Mouse (Mus musculus): ENCODE measurements at regions not wholly inside any gene's neighbourhood (a gene's known extent, or its start where the extent isn't known, plus 50 kb on each side); places are given as distances from the start of the nearest gene placed in this dataset.

DNA sequence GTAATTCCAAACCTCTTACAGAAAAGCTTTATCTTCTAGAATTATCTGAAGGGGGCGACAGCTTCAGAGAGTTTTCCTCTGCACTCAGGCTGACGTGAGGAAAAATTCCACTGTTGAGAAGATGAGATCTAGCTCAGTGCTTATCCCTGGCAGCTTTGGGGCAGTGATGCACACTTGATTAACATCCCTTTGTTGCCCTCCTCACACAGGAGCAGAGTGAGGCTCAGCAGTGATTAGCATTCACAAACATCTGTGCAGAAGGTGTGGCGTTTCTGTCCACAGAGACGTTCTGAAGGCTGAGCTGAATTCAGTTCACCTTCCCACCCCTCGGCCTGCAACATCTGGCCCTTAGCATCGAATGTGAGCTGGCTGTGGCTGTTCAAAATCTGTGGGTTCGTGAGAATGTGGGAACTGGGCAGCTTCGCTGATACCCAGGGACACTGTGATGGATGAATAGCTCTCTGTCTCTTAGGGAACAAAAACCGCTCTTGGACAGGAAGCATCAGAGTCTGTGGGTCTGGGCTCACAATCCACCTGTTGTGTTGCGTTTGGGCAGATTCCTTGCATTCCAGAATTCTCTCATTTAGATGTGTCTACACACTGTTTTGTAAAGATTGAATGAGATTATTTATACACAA is 139.0 kb upstream of the Gm3448 start:
- Histone ChIP-seq H3K4me1 (peaks cover 4% of the 10 kb centered on the region; the same call in 1 of the 2 replicates), H3K4me2 (replicated peaks) (no peak overlapping the region), H3K27ac (no peak overlapping the region), H3K4me3 (no peak overlapping the region), H3K9ac (no peak overlapping the region), H3K36me3 (no peaks in the 10 kb centered on the region), H3K27me3 (no peaks in the 10 kb centered on the region), H3K9me3 (no peaks in the 10 kb centered on the region)
- 43% methylated on average over 10 of the region's 10 CpGs for WGBS
- ATAC-seq (ENCODE audit: low FRiP score, low read depth), result no peak

DNA sequence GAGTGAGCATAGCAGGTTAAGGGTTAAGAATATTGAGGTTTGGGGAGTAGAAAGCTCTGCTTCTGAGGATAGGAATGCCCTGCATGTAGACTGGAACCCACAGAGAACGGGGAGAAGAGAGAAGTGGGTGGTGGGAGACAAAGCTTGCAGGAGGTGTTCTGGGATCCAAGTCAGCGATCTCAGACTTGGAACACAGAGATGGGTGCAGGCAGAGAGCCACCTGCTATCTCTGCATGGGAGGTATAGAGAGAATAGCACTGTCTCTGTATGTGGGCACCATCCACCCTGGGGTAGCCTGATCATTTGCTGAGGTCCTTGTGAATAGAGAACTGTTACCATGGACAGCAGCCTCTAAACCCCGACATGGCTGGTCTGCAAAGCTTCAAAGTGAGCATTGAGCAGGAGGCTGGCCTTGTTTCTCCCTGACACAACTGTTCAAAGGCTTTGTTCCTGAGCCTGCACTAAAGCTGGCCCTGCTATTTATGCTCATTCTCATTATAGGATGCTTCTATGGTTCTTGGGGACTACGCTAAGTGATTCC is 138.1 kb upstream of the Gm3448 start:
- 56% methylated on average over 4 of the region's 4 CpGs for WGBS
- H3K27me3 ChIP-seq, result no peaks in the 10 kb centered on the region

DNA sequence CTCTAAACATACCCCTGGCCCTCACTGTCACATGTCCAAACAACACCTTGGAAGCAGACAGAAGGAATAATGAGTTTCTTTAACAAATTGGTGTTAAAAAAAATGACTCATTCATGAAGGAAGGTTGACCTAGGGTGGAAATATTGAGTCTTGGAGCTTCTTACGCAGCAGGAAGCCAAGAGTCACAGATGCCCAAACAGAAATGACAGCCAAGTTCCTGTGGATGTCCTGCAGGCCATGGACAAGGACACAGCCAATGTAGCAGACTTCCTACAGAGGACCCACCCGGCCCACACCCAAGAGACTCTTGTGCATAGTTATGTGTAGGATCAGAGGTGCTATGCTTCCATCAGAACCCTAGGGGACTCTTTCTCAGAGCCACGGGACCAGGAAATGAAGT is 136.1 kb upstream of the Gm3448 start:
- Histone ChIP-seq H3K4me2 (replicated peaks) (no peak overlapping the region), H3K27me3 (no peaks in the 10 kb centered on the region), H3K27ac (no peak overlapping the region), H3K4me1 (no peaks in the 10 kb centered on the region), H3K36me3 (no peaks in the 10 kb centered on the region), H3K9ac (no peak overlapping the region), H3K4me3 (no peak overlapping the region), H3K9me3 (no peaks in the 10 kb centered on the region)
- ATAC-seq (ENCODE audit: low FRiP score, low read depth), result no peak
- 69% methylated on average over 3 of the region's 3 CpGs for WGBS

More for the DNA sequence above, 138.1 kb upstream of the Gm3448 start:
- Histone ChIP-seq H3K4me1 (no peaks in the 10 kb centered on the region), H3K9me3 (no peaks in the 10 kb centered on the region), H3K36me3 (no peaks in the 10 kb centered on the region), H3K4me3 (no peak overlapping the region), H3K27ac (no peak overlapping the region), H3K4me2 (replicated peaks) (no peak overlapping the region), H3K9ac (no peak overlapping the region)
- no peak for ATAC-seq (ENCODE audit: low FRiP score, low read depth)

DNA sequence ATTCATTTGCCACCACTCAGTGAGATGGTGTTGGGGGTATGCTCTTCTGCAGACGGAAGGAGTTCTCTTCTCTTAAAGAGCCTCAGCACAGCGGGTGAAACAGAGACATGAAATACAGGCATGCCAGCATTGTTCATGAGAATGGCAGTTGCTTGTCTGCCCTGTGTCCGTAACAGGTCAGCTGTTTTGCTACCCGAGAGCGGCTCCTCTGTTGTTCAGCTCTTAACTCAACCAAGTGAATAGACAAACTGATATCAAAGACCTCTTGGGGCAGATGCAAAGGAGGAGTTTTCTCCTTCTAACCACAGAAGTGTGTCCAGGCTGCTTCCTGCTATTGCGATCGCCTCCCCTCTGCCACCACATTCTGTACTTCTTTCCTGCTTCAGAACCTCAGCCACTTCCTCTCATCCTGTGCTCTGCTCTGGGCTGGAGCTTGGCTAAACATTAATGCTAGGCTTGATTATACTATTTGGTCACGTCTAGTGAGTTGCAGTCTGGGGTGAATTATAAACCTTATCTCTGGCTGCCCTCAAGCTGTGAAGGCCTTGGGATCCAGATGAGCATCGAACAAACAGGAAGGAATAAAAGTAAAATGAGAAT is 133.1 kb upstream of the Gm3448 start:
- no peak overlapping the region for H3K4me3 ChIP-seq
- H3K27ac ChIP-seq, result no peak overlapping the region
- H3K4me1 ChIP-seq, result no peaks in the 10 kb centered on the region
- no peaks in the 10 kb centered on the region for H3K36me3 ChIP-seq
- no peaks in the 10 kb centered on the region for H3K27me3 ChIP-seq
- H3K4me2 ChIP-seq (replicated peaks), result no peak overlapping the region
- no peak overlapping the region for H3K9ac ChIP-seq
- ATAC-seq (ENCODE audit: low FRiP score, low read depth), result no peak
- WGBS, result 76% methylated on average over 9 of the region's 9 CpGs
- H3K9me3 ChIP-seq, result no peaks in the 10 kb centered on the region

DNA sequence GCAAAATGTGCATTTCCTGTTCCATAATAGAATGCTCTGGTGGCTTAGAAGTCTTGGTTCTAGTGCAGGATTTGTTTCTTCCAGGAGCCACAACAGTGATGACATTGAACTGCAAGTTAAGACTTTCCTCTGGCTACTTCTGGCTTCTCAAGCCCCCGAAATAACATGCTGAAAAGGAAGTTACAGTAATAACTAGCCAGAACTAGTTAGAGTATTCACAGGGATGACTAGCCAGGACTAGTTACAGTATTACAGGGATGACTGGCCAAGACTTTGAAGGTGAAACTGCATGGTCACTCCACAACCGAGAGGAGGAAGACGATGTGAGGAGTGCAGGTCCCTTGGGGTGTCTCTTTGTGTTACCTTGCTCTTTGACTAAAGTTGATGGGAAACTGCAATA is 126.6 kb upstream of the Gm3448 start:
- Histone ChIP-seq H3K36me3 (no peaks in the 10 kb centered on the region), H3K9ac (no peak overlapping the region), H3K27ac (no peak overlapping the region), H3K9me3 (no peaks in the 10 kb centered on the region), H3K4me1 (no peaks in the 10 kb centered on the region), H3K27me3 (no peaks in the 10 kb centered on the region), H3K4me3 (no peak overlapping the region), H3K4me2 (replicated peaks) (no peak overlapping the region)
- no peak for ATAC-seq (ENCODE audit: low FRiP score, low read depth)
- 84% methylated on average over 3 of the region's 3 CpGs for WGBS

DNA sequence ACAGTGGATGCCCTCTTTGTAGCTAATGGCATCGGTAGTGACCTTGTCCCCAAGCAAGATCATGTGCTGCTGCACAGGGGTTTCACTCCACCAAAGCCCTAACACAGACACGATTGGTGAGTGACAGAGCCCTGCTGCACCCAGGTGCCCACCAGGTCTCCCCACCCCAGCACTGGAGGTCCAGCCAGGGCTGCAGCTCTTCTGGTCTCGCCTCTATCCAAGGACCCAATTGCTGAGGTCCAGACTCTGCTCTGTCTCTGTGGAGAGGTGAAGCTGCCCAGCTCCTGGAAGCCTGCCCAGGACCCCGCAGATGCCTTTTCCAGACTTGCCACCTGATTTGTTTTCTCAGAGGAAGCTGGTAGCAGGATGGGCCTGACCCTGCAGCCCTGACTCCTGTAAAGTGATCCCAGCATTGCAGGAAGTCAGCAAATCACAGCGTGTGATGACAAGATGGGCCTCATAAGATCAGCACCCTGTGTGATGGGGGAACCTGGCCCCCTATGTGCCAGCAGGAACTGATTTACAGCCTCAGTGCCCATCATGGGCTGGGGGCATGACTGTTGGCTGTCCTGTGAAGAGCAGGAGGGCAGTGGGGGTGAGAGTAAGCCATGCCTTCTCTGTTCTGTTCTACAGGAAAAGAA is 116.5 kb upstream of the Gm3448 start:
- Histone ChIP-seq H3K9me3 (no peaks in the 10 kb centered on the region), H3K4me2 (replicated peaks) (no peak overlapping the region), H3K36me3 (no peaks in the 10 kb centered on the region), H3K4me3 (no peak overlapping the region), H3K27ac (no peak overlapping the region), H3K9ac (no peak overlapping the region), H3K4me1 (peaks cover under 1% of the 10 kb centered on the region; the same call in 1 of the 2 replicates), H3K27me3 (no peaks in the 10 kb centered on the region)
- no peak for ATAC-seq (ENCODE audit: low FRiP score, low read depth)
- WGBS, result 64% methylated on average over 5 of the region's 5 CpGs

DNA sequence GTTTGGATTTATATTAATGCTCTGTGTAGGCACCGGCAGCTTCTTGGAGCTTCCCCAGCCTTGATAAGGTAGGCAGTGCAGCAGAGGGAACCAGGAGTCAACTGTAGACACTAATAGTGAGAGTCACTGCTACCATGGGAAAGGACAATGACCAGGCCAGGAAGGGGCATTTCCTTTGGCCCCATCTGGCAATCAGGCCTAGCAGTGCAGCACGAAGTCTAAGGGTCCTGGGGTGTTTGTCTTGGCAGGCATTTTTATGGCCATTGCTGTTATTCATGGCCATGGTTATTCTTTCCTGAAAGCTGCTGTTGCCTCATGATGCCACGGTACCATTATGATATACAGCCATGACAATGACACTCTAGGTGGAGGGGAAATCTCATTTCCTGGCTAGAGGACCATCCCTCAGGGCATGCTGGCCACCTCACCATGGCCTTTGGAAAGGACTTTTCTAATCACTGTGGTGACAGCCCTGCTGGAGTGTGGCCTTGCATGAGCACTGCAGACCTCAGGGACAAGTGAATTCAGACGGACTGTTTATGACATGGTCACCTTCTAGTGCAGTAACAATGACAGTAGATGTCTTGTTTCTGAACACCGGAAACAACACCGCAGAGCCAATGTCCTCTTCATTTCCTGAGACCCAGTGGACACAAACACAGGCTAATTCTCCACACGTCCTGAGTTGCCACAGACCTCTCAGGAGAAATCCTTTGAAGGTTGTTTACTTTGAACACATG is 111.8 kb upstream of the Gm3448 start:
- Histone ChIP-seq H3K36me3 (no peaks in the 10 kb centered on the region), H3K9me3 (no peaks in the 10 kb centered on the region), H3K27me3 (no peaks in the 10 kb centered on the region), H3K27ac (no peak overlapping the region), H3K9ac (no peak overlapping the region), H3K4me3 (no peak overlapping the region), H3K4me1 (peaks cover 4% of the 10 kb centered on the region; the same call in 1 of the 2 replicates), H3K4me2 (replicated peaks) (no peak overlapping the region)
- WGBS, result 60% methylated on average over 7 of the region's 7 CpGs
- ATAC-seq (ENCODE audit: low FRiP score, low read depth), result no peak

DNA sequence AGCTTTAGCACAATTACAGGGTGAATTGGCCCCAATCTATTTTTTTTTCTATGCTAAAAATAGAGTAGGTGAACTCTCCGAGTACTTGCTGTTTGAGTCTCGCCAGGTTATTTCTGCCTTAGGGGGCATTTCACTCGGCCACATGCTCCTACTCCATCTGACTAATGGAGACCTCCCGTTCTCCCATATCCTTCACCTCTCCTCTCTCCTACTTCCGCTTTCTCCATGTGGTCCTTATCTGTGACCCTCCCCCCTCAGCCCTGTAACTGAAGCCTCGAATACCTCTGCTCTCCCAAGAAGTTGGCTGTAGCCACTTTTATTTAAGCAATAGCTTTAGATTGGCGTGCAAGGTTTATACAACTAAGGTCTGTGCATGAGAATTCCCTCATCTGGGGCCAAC is 111.1 kb upstream of the Gm3448 start:
- H3K4me1 ChIP-seq, result 0 out of 2 replicates have a peak, but pooled peaks cover 4% of the 10 kb centered on the region
- H3K9ac ChIP-seq, result no peak overlapping the region
- H3K36me3 ChIP-seq, result no peaks in the 10 kb centered on the region
- H3K4me2 ChIP-seq (replicated peaks), result no peak overlapping the region
- WGBS, result 45% methylated on average over 7 of the region's 7 CpGs
- no peak overlapping the region for H3K27ac ChIP-seq
- H3K27me3 ChIP-seq, result no peaks in the 10 kb centered on the region
- no peak overlapping the region for H3K4me3 ChIP-seq
- ATAC-seq (ENCODE audit: low FRiP score, low read depth), result no peak
- H3K9me3 ChIP-seq, result no peaks in the 10 kb centered on the region

DNA sequence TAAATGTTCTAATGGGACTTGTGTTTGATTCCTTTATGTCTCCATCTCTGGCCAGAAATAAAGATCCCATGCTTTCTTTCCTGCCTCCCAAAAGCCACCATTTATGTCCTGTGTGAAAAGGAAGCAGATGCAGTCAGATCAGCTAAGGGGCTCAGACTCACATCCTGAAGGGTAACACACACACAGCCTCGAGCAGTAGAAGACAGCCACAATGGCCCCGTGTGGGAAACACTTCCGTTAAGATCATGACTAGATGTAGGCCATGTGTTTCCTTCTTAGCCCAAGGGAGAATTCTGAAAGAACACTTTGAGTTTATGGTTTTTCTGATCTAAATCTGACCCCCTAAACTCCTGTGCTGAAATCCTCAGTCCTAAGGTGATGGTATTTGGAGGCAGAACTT is 110.4 kb upstream of the Gm3448 start:
- 52% methylated on average over 3 of the region's 3 CpGs for WGBS
- Histone ChIP-seq H3K4me3 (no peak overlapping the region), H3K27me3 (no peaks in the 10 kb centered on the region), H3K27ac (no peak overlapping the region), H3K9me3 (no peaks in the 10 kb centered on the region), H3K36me3 (no peaks in the 10 kb centered on the region), H3K4me2 (replicated peaks) (no peak overlapping the region), H3K4me1 (0 out of 2 replicates have a peak, but pooled peaks cover 4% of the 10 kb centered on the region), H3K9ac (no peak overlapping the region)
- ATAC-seq (ENCODE audit: low FRiP score, low read depth), result no peak

DNA sequence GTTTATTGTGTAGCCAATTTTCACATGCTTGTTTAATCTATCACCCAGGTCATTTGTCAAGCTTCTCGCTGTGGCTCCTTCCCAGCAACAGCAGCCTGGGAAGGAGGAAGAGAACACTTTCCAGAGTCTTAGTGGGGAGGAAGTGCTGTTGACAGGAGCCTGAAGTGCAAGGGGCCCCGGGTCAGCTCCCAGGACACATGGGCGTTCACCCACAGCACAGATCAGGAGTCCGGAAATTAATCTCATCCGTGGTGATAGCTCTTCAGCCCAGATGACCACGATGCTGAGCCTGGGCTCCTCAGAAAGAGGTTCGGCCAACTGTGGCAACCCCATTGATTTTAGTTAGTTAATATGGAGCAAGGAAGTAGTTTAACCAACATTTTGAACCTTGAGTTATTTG is 105.3 kb upstream of the Gm3448 start:
- 65% methylated on average over 7 of the region's 7 CpGs for whole genome bisulfite sequencing
- Histone ChIP-seq H3K9me3 (no peaks in the 10 kb centered on the region), H3K4me1 (no peaks in the 10 kb centered on the region), H3K4me3 (no peak overlapping the region), H3K27ac (no peak overlapping the region), H3K9ac (no peak overlapping the region), H3K36me3 (no peaks in the 10 kb centered on the region), H3K27me3 (no peaks in the 10 kb centered on the region), H3K4me2 (replicated peaks) (no peak overlapping the region)
- ATAC-seq (ENCODE audit: low FRiP score, low read depth), result no peak

DNA sequence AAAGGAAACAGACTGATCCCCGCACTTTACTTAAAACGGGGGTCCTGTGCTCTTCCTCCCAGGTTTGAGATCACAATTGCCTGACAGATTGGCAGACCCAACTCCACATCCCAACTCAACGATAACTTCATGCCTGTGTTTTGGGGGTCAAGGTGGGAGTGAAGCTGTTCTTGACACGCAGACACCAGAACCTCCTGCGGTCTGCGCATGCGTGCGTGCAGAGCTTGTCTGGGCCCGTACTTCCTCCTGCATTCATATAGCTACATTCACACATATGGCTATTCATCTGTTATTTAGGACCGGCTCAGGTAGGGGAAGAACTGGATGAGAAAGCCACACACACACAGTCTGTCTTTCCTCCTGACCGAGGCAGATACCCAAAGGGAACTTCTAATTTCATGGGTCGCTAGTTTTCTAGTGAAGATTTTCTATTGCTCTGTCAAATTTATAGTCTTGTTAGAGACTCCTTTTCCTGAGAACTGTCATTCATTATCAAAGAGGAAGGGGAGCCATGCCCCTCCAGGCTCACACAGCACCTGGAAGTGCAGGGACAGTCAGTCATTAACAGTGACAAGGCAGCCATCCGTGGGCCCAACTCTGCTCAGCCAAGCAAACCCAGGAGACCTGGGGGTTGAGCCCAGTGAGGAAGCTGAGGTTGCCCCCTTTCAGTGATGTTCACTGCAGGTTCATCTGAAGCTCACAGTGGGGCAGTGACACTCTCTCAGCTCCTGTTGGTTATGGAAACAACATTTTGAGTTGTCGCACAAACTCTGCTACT is 104.0 kb upstream of the Gm3448 start:
- Histone ChIP-seq H3K9ac (no peak overlapping the region), H3K9me3 (no peaks in the 10 kb centered on the region), H3K36me3 (no peaks in the 10 kb centered on the region), H3K4me3 (no peak overlapping the region), H3K27me3 (no peaks in the 10 kb centered on the region), H3K27ac (no peak overlapping the region), H3K4me1 (no peaks in the 10 kb centered on the region), H3K4me2 (replicated peaks) (no peak overlapping the region)
- 76% methylated on average over 14 of the region's 14 CpGs for WGBS
- ATAC-seq (ENCODE audit: low FRiP score, low read depth), result no peak

All from limb, embryonic 13.5 days (tissue).